Mouse (Mus musculus) G1E (cell line): Measurements from ENCODE around the gene Dapk1.

Source experiments
- CTCF ChIP-seq: IDR thresholded peaks from 2 replicates; pipeline ENCODE4 v1.5.1; 2012; ENCODE audit warnings: low read depth, low read length, inconsistent platforms, mixed read lengths
- GATA1 ChIP-seq: IDR thresholded peaks from 2 replicates; pipeline ENCODE4 v1.6.1; 2012; ENCODE audit warnings: borderline replicate concordance, low read length, inconsistent platforms, mixed read lengths
- POLR2AphosphoS5 ChIP-seq: IDR thresholded peaks from 2 replicates; pipeline ENCODE4 v1.6.1; 2012; ENCODE audit warnings: low read depth, low read length, inconsistent platforms; ENCODE audit not compliant: insufficient replicate concordance
- TAL1 ChIP-seq: conservative IDR thresholded peaks from 2 replicates; pipeline ENCODE4 v1.6.1; 2012; ENCODE audit warnings: low read depth, low read length, inconsistent platforms, mixed read lengths

DNA sequence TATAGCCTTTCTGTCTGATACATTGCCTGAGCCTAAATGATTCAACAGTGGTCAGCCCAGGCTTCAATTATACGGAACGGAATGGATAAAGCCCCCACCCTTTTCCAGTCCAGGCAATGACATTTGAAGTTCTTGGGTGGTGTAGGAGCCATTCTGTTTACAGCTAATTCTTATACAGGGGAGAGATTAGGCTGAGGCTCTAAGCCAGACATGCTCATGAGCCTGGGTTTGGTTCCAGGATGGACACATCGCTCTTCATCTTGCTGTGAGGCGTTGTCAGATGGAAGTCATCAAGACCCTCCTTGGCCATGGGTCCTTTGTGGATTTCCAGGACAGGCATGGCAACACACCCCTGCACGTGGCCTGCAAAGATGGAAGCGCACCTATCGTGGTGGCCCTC is 128.8 kb downstream of the Dapk1 start:
- TF ChIP-seq CTCF (no peak), GATA1 (no peak), TAL1 (no peak), POLR2AphosphoS5 (no peak)
